Mouse (Mus musculus) thymus, adult 2 months (tissue): ENCODE data around the gene Igf1r. TPM values are rescaled to one million over a fixed set of nuclear protein-coding genes. Genes with fewer than 3 reads are reported as not detected.
A peak's percentile ranks its signal among the peaks of the same experiment; 100 is the strongest.

Source experiments
- DNase-seq: peaks from one replicate; pipeline ENCODE4 v3.0.0; 2021
- H3K27ac ChIP-seq: fragments of 200-500 bp; 2 replicates; pipeline ENCODE4 v1.5.1; 2012; ENCODE audit warnings: low read length, control low read depth; ENCODE audit not compliant: control insufficient read depth, insufficient read depth
- H3K27me3 ChIP-seq: fragments of 200-500 bp; 2 replicates; pipeline ENCODE4 v1.6.1; 2012; ENCODE audit warnings: mild to moderate bottlenecking, low read length, moderate library complexity, mixed read lengths; ENCODE audit not compliant: control insufficient read depth, insufficient read depth
- H3K36me3 ChIP-seq: fragments of 200-500 bp; 2 replicates; pipeline ENCODE4 v1.6.1; 2012; ENCODE audit warnings: mild to moderate bottlenecking, low read length, moderate library complexity; ENCODE audit not compliant: control insufficient read depth, insufficient read depth
- H3K4me1 ChIP-seq: fragments of 200-500 bp; replicated peaks from 2 replicates; pipeline ENCODE4 v1.6.1; 2012; ENCODE audit warnings: low read length; ENCODE audit not compliant: control insufficient read depth, insufficient read depth
- H3K4me3 ChIP-seq: fragments of 200-500 bp; 2 replicates; pipeline ENCODE4 v1.5.1; 2012; ENCODE audit warnings: mild to moderate bottlenecking, low read length, control low read depth, moderate library complexity; ENCODE audit not compliant: control insufficient read depth, insufficient read depth
- CTCF ChIP-seq: fragments of 200-500 bp; IDR thresholded peaks from 2 replicates; pipeline ENCODE4 v1.5.1; 2012; ENCODE audit warnings: mild to moderate bottlenecking, control low read depth, low read length, moderate library complexity, borderline replicate concordance; ENCODE audit not compliant: control insufficient read depth, poor library complexity, insufficient read depth; ENCODE audit errors: extremely low read depth
- POLR2A ChIP-seq: fragments of 200-500 bp; IDR thresholded peaks from 2 replicates; pipeline ENCODE4 v1.6.1; 2012; ENCODE audit warnings: mild to moderate bottlenecking, low read length, control low read depth, moderate library complexity; ENCODE audit not compliant: control insufficient read depth, poor library complexity, insufficient read depth; ENCODE audit errors: extremely low read depth
- WGBS: fragments of 180-500 bp; shearing (Covaris S2); methylation state at CpG from one replicate; pipeline ENCODE4 v1.1.7; 2018; 5-methylcytosine and 5-hydroxymethylcytosine counted together
- polyA plus RNA-seq: library from polyadenylated mRNA; depleted of rRNA; stranded (reverse); fragments of >200 nt; gene quantifications from 2 replicates; pipeline ENCODE4 v1.2.3, GENCODE M21; 2012

Gene Igf1r
- polyA plus RNA-seq, 1 experiment = 9.2 TPM

GRCm38 (mm10) chr7:68119605-68120004 is 167.0 kb downstream of the Igf1r start:
- DNase-seq = no peak
- Histone ChIP-seq H3K27me3 (no peaks in the 10 kb centered on the region; the same call in 1 of the 2 replicates), H3K27ac (no peak overlapping the region), H3K36me3 (no peaks in the 10 kb centered on the region), H3K4me1 (no peaks in the 10 kb centered on the region), H3K4me3 (no peak overlapping the region)
- TF ChIP-seq CTCF (no peak), POLR2A (no peak)
- WGBS = 98% methylated on average over 5 of the region's 5 CpGs

- TF ChIP-seq CTCF (no peak), POLR2A (no peak)
- Histone ChIP-seq H3K4me3 (no peak overlapping the region), H3K27ac (no peak overlapping the region), H3K36me3 (no peaks in the 10 kb centered on the region), H3K4me1 (peaks cover 4% of the 10 kb centered on the region), H3K27me3 (no peaks in the 10 kb centered on the region; the same call in 1 of the 2 replicates)
- WGBS = 89% methylated on average over 3 of the region's 3 CpGs
- no peak for DNase-seq
Measured at GRCm38 (mm10) chr7:68122418-68122817, 169.8 kb downstream of the Igf1r start.

- no peak for DNase-seq
- Histone ChIP-seq H3K27ac (no peak overlapping the region), H3K36me3 (no peaks in the 10 kb centered on the region), H3K4me1 (peaks cover 15% of the 10 kb centered on the region), H3K27me3 (no peaks in the 10 kb centered on the region), H3K4me3 (no peak overlapping the region)
- WGBS = 99% methylated on average over 2 of the region's 2 CpGs
- TF ChIP-seq POLR2A (no peak), CTCF (no peak)
Measured at GRCm38 (mm10) chr7:68125347-68125746, 172.7 kb downstream of the Igf1r start.

GRCm38 (mm10) chr7:68127799-68128261 is 175.2 kb downstream of the Igf1r start:
- peak overlapping the region; percentile 95 for H3K27ac ChIP-seq
- WGBS = 43% methylated on average over 6 of the region's 6 CpGs
- H3K36me3 ChIP-seq = no peaks in the 10 kb centered on the region
- H3K4me1 ChIP-seq = peaks cover 32% of the 10 kb centered on the region
- H3K27me3 ChIP-seq = no peaks in the 10 kb centered on the region
- peak; percentile 44 for DNase-seq
- no peak for TF ChIP-seq CTCF
- no peak for TF ChIP-seq POLR2A
- no peak overlapping the region for H3K4me3 ChIP-seq

- no peaks in the 10 kb centered on the region for H3K27me3 ChIP-seq
- no peak for TF ChIP-seq POLR2A
- no peak for TF ChIP-seq CTCF
- H3K27ac ChIP-seq = peak overlapping the region; percentile 95
- 60% methylated on average over 7 of the region's 7 CpGs for WGBS
- no peak overlapping the region for H3K4me3 ChIP-seq
- no peaks in the 10 kb centered on the region for H3K36me3 ChIP-seq
- no peak for DNase-seq
- H3K4me1 ChIP-seq = peaks cover 34% of the 10 kb centered on the region
Measured at GRCm38 (mm10) chr7:68128271-68128674, 175.6 kb downstream of the Igf1r start.

- Histone ChIP-seq H3K36me3 (no peaks in the 10 kb centered on the region), H3K27ac (peak overlapping the region; percentile 95), H3K4me3 (peak overlapping the region; percentile 66), H3K27me3 (no peaks in the 10 kb centered on the region), H3K4me1 (peaks cover 40% of the 10 kb centered on the region)
- WGBS = under 1% methylated on average over 19 of the region's 19 CpGs
- TF ChIP-seq CTCF (no peak), POLR2A (peak; percentile 68)
- peak; percentile 96 for DNase-seq
Measured at GRCm38 (mm10) chr7:68129077-68129511, 176.5 kb downstream of the Igf1r start.
